Mouse (Mus musculus) forebrain, embryonic 10.5 days (tissue): ENCODE data around the gene Rtn4r. TPM values are rescaled to one million over a fixed set of nuclear protein-coding genes. Genes with fewer than 3 reads are reported as not detected.

Experiments
- DNase-seq: peaks from one replicate; pipeline ENCODE4 v3.0.0-alpha.2; 2017; ENCODE audit warnings: low spot score; ENCODE audit errors: extremely low spot score
- H3K27ac ChIP-seq: fragments of 300-500 bp; sonication (generic); 2 replicates; pipeline ENCODE4 v1.5.1; 2016; ENCODE audit warnings: mild to moderate bottlenecking
- H3K27me3 ChIP-seq: fragments of 300-500 bp; sonication (generic); 2 replicates; pipeline ENCODE4 v1.6.1; 2016; ENCODE audit warnings: mild to moderate bottlenecking; ENCODE audit not compliant: poor library complexity, severe bottlenecking
- H3K36me3 ChIP-seq: fragments of 300-500 bp; sonication (generic); replicated peaks from 2 replicates; pipeline ENCODE4 v1.6.1; 2016; ENCODE audit warnings: mild to moderate bottlenecking, moderate library complexity
- H3K4me1 ChIP-seq: fragments of 300-500 bp; sonication (generic); 2 replicates; pipeline ENCODE4 v1.6.1; 2016
- H3K4me3 ChIP-seq: fragments of 300-500 bp; sonication (generic); 2 replicates; pipeline ENCODE4 v1.5.1; 2016; ENCODE audit warnings: mild to moderate bottlenecking, moderate library complexity
- H3K9me3 ChIP-seq: fragments of 300-500 bp; sonication (generic); 2 replicates; pipeline ENCODE4 v1.6.1; 2016; ENCODE audit warnings: mild to moderate bottlenecking, moderate library complexity
- WGBS: fragments of 180-500 bp; shearing (Covaris S2); methylation state at CpG from one replicate; pipeline ENCODE4 v1.1.7; 2016; 5-methylcytosine and 5-hydroxymethylcytosine counted together
- polyA plus RNA-seq: library from polyadenylated mRNA; unstranded; fragments of >200 nt; fragmentation: Nextera tagmentation; extraction: Ambion mirVana; gene quantifications from 2 replicates; pipeline ENCODE4 v1.2.1, GENCODE M21; 2016

Gene Rtn4r
- polyA plus RNA-seq, 1 experiment from 2014 or later = 1.2 TPM

DNA sequence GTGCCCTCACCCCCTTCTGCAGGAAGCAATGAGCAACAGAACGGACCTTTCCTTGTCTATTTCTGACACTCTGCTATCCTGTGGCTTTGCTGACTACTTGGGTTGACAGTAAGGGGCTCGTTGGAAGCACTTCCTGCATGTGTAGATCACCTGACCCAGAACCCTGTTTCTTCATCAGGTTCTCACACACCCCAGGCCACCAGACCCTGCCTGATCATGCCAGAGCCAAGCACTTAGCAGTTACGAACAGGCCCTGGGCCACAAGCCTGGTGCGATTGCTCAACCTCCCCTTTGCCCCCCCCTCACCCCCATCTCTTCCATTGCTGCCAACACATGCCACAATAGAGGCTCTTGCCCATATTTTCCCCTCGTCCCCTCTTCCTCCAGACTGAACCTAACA is 41.7 kb downstream of the Rtn4r start:
- Histone ChIP-seq H3K27ac (no peak overlapping the region), H3K4me1 (peaks cover 17% of the 10 kb centered on the region), H3K9me3 (no peaks in the 10 kb centered on the region), H3K4me3 (no peak overlapping the region), H3K36me3 (no peaks in the 10 kb centered on the region), H3K27me3 (peaks cover 6% of the 10 kb centered on the region; the same call in 1 of the 2 replicates)
- 84% methylated on average over 5 of the region's 5 CpGs for WGBS
- no peak for DNase-seq

DNA sequence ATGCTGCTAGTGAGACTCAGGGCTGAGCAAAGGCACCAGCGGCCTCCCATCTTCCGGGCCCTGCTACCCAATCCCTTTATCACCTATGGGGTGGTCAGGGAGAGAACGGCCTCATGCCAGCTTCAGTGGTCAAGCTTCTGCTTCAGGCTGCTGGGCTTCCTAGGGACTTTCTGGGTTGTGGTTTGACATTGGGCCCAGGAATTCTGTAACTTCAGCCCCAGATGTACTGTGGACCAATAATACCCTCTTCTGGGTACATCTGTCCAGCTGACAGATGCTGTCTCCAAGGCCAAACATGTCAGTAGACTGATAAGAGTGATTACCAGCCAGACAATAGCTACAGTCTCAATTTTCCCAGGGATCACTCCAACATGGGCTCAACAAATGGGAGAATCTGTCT is 42.3 kb downstream of the Rtn4r start:
- WGBS = 93% methylated on average over 3 of the region's 3 CpGs
- no peaks in the 10 kb centered on the region for H3K36me3 ChIP-seq
- no peak overlapping the region for H3K4me3 ChIP-seq
- H3K27ac ChIP-seq = no peak overlapping the region
- no peaks in the 10 kb centered on the region for H3K9me3 ChIP-seq
- H3K4me1 ChIP-seq = peaks cover 13% of the 10 kb centered on the region
- peaks cover 6% of the 10 kb centered on the region; the same call in 1 of the 2 replicates for H3K27me3 ChIP-seq
- no peak for DNase-seq

DNA sequence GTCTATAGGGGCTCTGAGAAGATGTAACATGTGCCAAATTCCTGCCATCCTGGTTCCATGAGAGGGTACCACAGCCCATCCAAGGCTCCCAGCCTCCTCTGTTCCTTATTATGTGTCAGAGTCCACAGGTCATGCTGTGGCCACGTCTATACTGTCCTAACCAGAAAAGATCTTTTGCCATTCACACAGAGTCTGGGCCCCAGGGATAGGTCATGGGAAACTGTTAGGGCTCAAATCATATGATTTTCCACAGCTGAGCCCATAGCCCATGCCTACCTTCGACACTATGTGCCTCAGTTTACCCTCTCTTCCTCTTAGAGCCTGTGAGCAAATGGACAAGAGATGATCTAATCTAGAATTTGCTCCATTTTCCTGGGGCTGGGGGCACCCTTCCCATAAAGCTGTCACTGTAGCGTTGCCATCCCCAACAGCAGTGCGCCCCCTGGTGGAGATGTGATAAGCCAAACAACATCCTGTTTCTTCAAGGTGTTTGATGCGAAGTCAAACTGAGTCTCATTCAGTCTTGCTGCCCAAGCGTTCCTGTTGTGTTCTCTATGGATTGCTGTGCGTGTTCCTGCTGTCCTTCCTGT is 44.9 kb downstream of the Rtn4r start:
- Histone ChIP-seq H3K36me3 (no peaks in the 10 kb centered on the region), H3K27ac (no peak overlapping the region), H3K4me3 (no peak overlapping the region), H3K27me3 (peaks cover 11% of the 10 kb centered on the region; the same call in 1 of the 2 replicates), H3K9me3 (no peaks in the 10 kb centered on the region), H3K4me1 (peaks cover 9% of the 10 kb centered on the region)
- 8% methylated on average over 7 of the region's 7 CpGs for WGBS
- DNase-seq = peak; percentile 78

DNA sequence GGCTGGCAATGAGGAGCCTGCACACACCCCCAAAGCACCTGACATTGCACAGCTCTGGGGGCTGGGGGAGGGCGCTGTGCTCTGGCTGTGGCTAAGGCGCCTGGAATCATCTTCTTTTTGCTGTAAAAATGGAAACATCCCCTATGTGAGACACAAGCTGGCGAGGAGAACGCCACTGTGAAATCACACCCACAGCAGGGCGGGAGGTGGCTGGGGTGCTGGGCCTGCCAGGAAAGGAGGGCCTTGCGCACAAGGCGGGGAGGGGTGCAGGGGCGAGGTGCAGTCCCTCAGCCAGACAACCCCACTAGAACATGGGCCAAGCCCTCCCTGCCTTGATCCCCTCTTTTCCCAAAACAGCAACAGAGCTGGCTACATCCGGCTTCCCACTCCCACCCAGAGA is 45.8 kb downstream of the Rtn4r start:
- peaks cover 11% of the 10 kb centered on the region; the same call in 1 of the 2 replicates for H3K27me3 ChIP-seq
- no peak overlapping the region for H3K4me3 ChIP-seq
- peaks cover 9% of the 10 kb centered on the region for H3K4me1 ChIP-seq
- WGBS = 88% methylated on average over 9 of the region's 9 CpGs
- no peaks in the 10 kb centered on the region for H3K9me3 ChIP-seq
- no peak for DNase-seq
- H3K36me3 ChIP-seq = no peaks in the 10 kb centered on the region
- no peak overlapping the region; the same call in 1 of the 2 replicates for H3K27ac ChIP-seq

DNA sequence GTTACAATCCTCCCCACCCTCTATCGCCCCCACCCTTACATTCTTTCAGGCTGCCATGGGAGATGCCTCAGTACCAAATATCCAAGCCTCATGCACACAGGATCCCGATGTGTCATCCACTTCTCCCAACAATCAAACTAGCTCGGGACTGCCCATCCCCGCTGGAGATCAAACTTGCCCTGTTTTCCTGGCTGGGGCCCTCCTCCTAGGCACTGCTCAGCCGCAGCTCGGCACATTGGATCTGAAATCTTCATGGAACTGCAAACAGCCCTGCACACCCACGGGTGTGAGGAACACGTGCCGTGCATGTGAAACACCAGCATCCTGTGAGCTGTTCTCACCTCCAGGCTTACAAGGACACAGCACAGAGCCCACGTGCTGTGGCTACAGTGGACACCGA is 46.3 kb downstream of the Rtn4r start:
- Histone ChIP-seq H3K4me3 (no peak overlapping the region), H3K27me3 (peaks cover 11% of the 10 kb centered on the region; the same call in 1 of the 2 replicates), H3K4me1 (peaks cover 12% of the 10 kb centered on the region), H3K36me3 (no peaks in the 10 kb centered on the region), H3K9me3 (no peaks in the 10 kb centered on the region), H3K27ac (no peak overlapping the region)
- no peak for DNase-seq
- WGBS = 76% methylated on average over 11 of the region's 11 CpGs

DNA sequence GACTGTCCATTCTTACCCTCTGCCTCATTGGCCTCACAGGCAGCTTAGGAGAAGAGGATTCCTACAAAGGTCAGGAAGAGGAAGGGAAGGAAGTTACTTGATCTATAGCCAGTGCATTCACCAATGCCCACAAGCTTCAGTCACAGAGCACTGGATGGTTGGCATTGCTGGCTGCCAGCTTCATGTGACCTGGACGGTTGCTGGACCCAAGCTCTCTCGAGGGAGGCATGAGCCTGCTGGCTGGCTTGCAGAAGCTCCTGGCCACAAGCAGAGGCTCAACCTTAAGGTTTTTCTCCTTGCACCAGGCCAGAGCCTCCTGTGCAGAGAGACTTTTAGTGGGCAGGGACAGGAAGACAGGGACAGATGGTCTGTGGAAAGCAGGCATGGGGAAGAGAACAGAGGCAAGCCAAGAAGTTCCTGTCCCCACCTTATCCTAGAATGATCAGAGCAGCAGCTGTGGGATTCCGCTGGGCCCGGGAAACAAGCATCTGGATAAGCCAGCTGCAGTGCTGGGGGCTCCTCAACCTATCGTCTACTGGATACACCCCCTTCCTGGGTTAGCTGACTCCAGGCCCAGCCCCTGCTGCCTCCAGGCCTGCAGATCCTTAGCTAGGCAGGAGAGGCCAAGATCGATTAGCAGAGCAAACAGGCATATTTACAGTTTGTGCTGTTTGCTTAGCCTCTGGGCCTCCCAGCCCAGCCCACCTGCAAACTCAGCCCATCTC is 48.5 kb downstream of the Rtn4r start:
- Histone ChIP-seq H3K27me3 (peaks cover 11% of the 10 kb centered on the region; the same call in 1 of the 2 replicates), H3K36me3 (no peaks in the 10 kb centered on the region), H3K4me1 (peaks cover 26% of the 10 kb centered on the region), H3K4me3 (no peak overlapping the region), H3K27ac (no peak overlapping the region), H3K9me3 (no peaks in the 10 kb centered on the region)
- no peak for DNase-seq
- WGBS = 65% methylated on average over 6 of the region's 6 CpGs

DNA sequence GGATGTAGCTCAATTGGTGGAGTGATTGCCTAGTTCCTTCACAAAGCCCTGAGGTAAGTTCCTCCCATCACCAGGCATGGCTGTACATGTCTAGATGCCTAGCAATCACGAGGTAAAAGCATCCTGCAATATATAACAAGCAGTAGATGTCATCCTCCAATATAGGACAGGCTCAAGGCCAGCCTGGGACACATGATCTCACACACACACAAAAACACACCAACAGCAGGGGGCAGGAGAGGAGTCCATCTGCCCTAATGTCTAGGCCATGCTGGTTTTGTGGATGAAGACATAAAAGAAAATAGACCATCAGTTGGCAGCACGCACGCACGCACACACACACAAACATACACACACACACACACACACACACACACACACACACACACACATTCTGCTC is 49.3 kb downstream of the Rtn4r start:
- no peaks in the 10 kb centered on the region for H3K36me3 ChIP-seq
- H3K4me3 ChIP-seq = no peak overlapping the region
- no peak overlapping the region for H3K27ac ChIP-seq
- 85% methylated on average over 4 of the region's 4 CpGs for WGBS
- DNase-seq = no peak
- H3K4me1 ChIP-seq = peaks cover 34% of the 10 kb centered on the region
- H3K9me3 ChIP-seq = no peaks in the 10 kb centered on the region
- peaks cover 11% of the 10 kb centered on the region; the same call in 1 of the 2 replicates for H3K27me3 ChIP-seq

DNA sequence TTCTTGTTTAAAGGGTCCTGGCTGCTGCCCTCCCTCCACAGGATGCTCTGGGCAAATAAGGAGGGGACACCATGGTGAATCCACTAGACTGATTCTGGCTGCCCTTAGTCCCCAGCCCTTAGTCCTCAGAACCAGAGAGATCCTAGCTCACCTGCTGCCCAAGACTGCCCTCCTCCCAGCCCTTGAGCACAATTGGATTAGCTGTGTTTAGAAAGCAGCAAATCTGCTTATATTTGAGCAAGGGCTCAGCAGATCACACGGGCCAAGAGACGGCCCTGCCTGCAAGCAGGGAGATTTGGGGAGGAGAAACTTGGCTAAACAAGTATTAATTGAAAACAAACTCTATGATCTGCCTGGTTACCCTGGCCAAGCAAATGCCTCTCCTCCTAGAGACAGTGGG is 52.1 kb downstream of the Rtn4r start:
- 8% methylated on average over 2 of the region's 2 CpGs for WGBS
- Histone ChIP-seq H3K4me1 (peaks cover 25% of the 10 kb centered on the region), H3K27ac (no peak overlapping the region), H3K4me3 (no peak overlapping the region), H3K27me3 (0 out of 2 replicates have a peak, but pooled peaks cover 5% of the 10 kb centered on the region), H3K9me3 (no peaks in the 10 kb centered on the region), H3K36me3 (no peaks in the 10 kb centered on the region)
- DNase-seq = no peak

DNA sequence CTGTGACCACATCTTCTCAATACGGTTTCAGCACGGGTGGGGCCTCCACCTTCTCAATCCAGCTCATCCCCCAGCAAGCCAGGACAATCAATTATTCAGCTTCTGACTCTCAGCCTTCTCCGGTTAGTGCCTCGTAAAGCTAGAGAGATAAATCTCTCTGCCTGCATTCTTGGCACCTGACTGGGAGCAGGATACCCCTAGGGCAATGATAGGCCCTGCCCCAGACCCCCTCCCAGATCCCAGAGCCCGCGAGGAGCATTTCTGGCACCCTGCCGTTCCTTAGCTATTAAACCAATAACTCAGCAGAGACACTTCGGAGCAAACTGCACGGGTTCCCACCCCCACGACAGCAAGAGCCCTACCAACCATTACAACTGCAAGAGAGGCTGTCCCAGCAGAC is 54.0 kb downstream of the Rtn4r start:
- Histone ChIP-seq H3K9me3 (no peaks in the 10 kb centered on the region), H3K27ac (no peak overlapping the region), H3K4me3 (no peak overlapping the region), H3K27me3 (no peaks in the 10 kb centered on the region), H3K4me1 (peaks cover 25% of the 10 kb centered on the region), H3K36me3 (no peaks in the 10 kb centered on the region)
- no peak for DNase-seq
- 64% methylated on average over 10 of the region's 10 CpGs for WGBS

DNA sequence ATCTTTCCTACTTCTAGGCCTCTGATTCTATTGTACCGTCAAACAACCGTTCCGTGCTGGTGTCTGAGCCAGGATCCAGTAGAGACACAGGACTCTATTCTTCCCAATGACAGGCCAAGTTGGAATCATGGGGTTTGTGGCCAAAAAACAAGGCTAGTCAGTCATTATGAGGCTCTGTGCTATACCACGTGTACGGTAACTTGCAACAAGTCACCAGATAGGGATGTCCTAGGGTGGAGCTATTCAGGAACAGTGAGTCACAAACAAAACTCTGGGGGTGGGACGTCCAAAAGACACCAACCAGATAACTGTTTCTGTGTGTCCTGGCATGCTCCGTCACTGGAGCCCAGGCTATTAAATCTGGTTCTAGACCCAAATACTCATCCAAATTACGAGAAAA is 55.3 kb downstream of the Rtn4r start:
- no peaks in the 10 kb centered on the region for H3K27me3 ChIP-seq
- H3K4me1 ChIP-seq = peaks cover 25% of the 10 kb centered on the region
- H3K36me3 ChIP-seq = no peaks in the 10 kb centered on the region
- no peak overlapping the region for H3K27ac ChIP-seq
- no peaks in the 10 kb centered on the region for H3K9me3 ChIP-seq
- H3K4me3 ChIP-seq = no peak overlapping the region
- no peak for DNase-seq
- 88% methylated on average over 8 of the region's 8 CpGs for WGBS

DNA sequence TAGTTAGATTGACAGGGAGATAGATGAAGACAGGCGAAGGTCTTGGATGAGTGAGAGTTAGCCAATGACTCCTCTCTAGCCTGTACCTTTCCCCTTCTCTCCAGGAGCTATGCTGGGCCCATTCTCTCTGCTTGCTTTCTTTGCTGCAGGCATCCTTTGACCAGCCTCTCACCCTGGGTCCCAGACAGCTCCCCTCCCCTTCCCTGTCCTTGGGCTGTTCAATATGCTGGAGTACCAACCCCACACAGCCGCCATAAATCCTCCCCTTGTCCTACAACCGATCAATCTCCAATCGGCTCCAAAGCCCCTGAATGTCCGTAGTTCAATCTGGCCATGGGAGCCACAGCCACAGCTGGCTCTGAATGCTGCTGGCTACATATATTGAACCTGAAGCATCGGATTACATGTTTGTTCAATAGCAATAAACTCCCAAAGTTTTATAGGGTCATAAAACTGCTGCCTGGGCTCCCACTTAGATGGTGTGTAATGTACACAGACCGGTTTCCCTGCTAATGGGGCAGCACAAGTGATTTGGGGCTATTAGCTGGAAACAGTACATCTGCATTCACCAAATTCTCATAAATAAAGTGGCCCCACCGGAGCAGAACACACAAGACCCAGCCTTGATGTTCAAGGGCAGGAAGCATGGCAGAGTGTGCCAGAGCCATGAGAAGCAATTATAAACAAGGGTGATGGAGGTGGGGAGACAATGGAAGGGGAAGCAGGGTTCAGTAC is 58.4 kb downstream of the Rtn4r start:
- Histone ChIP-seq H3K9me3 (no peaks in the 10 kb centered on the region), H3K27ac (no peak overlapping the region), H3K36me3 (no peaks in the 10 kb centered on the region), H3K4me3 (no peak overlapping the region), H3K27me3 (no peaks in the 10 kb centered on the region), H3K4me1 (peaks cover 9% of the 10 kb centered on the region)
- WGBS = 88% methylated on average over 8 of the region's 8 CpGs
- no peak for DNase-seq

DNA sequence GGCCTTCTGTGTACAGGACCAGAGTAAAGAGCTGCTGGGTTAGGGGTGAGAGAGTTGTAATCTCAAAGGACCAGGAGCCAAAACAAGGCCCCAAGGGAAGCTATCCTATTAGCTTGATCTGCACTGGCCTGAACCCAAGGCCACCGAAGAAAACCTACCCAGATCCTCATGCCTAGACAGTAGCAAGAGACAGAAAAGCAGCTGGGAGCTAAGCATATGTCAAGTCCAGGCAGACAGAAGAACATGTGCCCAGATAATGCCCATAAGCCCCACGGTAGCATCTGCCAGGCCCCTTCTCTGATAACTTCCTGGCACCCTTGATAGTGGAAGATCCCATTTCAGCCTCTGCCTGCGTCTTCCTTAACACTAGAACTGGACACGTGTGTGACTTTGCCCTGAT is 59.4 kb downstream of the Rtn4r start:
- WGBS = 94% methylated on average over 4 of the region's 4 CpGs
- Histone ChIP-seq H3K4me1 (no peaks in the 10 kb centered on the region), H3K4me3 (no peak overlapping the region), H3K27me3 (no peaks in the 10 kb centered on the region), H3K27ac (no peak overlapping the region), H3K36me3 (no peaks in the 10 kb centered on the region), H3K9me3 (no peaks in the 10 kb centered on the region)
- DNase-seq = no peak

DNA sequence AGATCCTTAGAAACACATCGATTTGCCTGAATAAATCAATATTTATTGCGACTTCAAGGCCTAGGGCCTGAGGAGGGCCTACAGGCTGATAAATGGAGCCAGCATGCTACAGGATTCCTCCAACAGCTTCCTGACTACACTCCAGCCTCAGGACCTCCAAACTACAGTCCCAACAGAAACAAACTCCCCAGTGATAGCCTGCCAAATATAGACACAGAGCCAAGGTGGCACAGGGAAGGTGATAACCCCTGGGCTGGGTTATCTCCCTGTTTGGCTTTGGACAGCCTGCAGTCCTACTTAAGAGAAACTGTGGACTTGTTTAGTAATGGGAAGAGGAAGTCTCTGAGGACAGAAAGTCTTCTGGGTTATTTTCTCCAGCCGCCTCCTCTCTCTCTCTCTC is 59.8 kb downstream of the Rtn4r start:
- H3K4me3 ChIP-seq = no peak overlapping the region
- no peaks in the 10 kb centered on the region for H3K4me1 ChIP-seq
- WGBS = 88% methylated on average over 3 of the region's 3 CpGs
- H3K36me3 ChIP-seq = no peaks in the 10 kb centered on the region
- no peak for DNase-seq
- H3K27ac ChIP-seq = no peak overlapping the region
- H3K27me3 ChIP-seq = no peaks in the 10 kb centered on the region
- H3K9me3 ChIP-seq = no peaks in the 10 kb centered on the region
